Mouse (Mus musculus): Measurements from ENCODE around the gene Flad1.

DNA sequence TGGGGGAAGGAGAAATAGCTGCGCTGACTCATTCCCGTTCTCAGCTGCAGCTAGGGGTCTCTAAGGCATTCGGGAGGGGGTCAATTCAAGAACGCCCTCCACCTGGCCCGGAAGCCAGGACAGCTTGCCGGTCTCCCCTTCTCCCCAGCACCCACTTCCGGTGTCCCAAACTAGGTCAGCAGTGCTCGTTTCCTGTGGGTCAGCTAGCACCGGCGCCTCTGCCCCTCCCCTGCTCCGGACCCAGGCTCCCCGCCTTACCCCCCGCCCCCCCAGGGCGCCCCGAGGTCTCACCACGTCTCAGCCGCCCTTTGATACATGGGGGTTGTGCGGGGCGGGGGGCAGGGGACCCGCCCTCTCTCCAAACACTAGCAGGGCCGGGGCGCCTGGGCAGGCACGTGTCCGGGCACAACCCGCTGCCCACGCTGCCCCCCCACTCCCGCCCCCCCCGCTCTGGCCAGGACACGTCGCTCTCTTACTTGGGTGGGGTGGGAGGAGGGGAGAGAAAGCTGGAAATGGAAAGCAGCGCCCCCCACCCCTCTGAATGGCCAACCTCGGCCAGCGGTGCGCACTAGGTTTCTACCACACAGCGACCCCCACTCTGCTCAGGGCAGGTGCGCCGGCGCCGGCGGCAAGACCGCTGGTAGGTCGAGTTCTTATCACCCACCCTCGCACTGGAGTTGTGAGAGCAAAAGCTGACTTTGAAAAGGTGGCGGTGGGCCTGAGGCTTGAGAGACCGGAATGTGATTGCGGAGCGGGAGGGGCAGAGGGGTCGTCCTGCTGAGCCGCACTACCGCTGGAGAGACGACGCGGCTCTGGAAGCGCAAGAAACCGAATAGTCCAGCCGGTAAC, 19.8 kb downstream of the Flad1 start:
- TF ChIP-seq EP300 (IDR thresholded peaks at IDR 0.05; ENCODE audit: low read depth) (0 out of 2 replicates have a peak, but pooled peaks have one; percentile 47), CTCF (IDR thresholded peaks at IDR 0.05; ENCODE audit: low read depth) (no peak)

Data from heart, postnatal 0 days (tissue).